Mouse (Mus musculus): ENCODE measurements around the gene Ptprr.

DNA sequence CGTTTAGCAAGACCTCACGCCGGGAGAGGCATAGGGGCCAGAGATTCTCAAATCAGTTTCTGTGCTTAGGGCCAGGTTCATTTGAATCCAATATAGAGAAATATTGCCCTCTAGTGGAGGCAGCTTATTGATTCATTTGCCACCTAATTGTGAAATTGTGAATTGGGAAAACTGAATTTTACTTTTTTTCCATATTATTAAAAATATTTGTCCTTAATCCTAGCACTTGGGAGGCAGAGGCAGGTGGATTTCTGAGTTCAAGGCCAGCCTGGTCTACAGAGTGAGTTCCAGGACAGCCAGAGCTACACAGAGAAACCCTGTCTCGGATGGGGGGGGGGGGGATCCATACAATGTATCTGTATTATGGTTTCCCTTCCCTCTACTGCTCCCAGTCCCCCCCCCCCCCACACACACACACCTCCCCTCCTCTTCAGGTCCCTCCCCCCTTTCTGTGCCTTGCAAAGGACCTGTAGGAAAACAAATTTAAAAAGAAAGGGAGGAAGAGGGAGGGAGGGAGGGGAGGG, 179.5 kb downstream of the Ptprr start:
- TF ChIP-seq CTCF (IDR thresholded peaks at IDR 0.05; ENCODE audit: low read depth), result peak; percentile 71
- TF ChIP-seq EP300 (IDR thresholded peaks at IDR 0.05; ENCODE audit: low read depth), result no peak

All from heart, postnatal 0 days (tissue).